Mouse (Mus musculus) kidney, postnatal 4 days (tissue): Measurements from ENCODE around the gene Trpt1.

Source experiments
- DNase-seq, 2 experiments: peaks; one replicate each; pipeline ENCODE4 v3.0.0; 2021; ENCODE audit warnings: mixed read lengths in 2 of 2

Gene Trpt1

GRCm38 (mm10) chr19:6996006-6996405, at the start of gene Trpt1, which contains the start of gene Nudt22:
TSS of gene Trpt1 (plus strand) at chr19:6996131.
TSS of gene Nudt22 (minus strand) at chr19:6996117.
- peak; percentile 89 to 94 for DNase-seq

GRCm38 (mm10) chr19:6947742-6948141, 48.2 kb upstream of the Trpt1 start:
- no peak for DNase-seq

GRCm38 (mm10) chr19:6948186-6948585, 47.7 kb upstream of the Trpt1 start:
- DNase-seq: no peak

- no peak for DNase-seq
These were observed 46.4 kb upstream of the Trpt1 start for GRCm38 (mm10) chr19:6949532-6949931.

- DNase-seq: no peak
These were observed 46.0 kb upstream of the Trpt1 start for GRCm38 (mm10) chr19:6949951-6950350.

- DNase-seq: peak; percentile 62 to 69
These were observed 45.2 kb upstream of the Trpt1 start for GRCm38 (mm10) chr19:6950613-6951153.

GRCm38 (mm10) chr19:6951381-6951968, 44.5 kb upstream of the Trpt1 start:
- DNase-seq: peak; percentile 95 to 96

GRCm38 (mm10) chr19:6951994-6952711, 43.8 kb upstream of the Trpt1 start:
- DNase-seq: peak; percentile 85 to 91

GRCm38 (mm10) chr19:6952712-6953037, 43.3 kb upstream of the Trpt1 start:
- peak; percentile 52 to 63 for DNase-seq

GRCm38 (mm10) chr19:6954046-6954445, 41.9 kb upstream of the Trpt1 start:
- peak; percentile 73 to 80 for DNase-seq

- DNase-seq: no peak
These were observed 40.5 kb upstream of the Trpt1 start for GRCm38 (mm10) chr19:6955424-6955823.

GRCm38 (mm10) chr19:6956461-6956860, 39.5 kb upstream of the Trpt1 start:
- DNase-seq: no peak

- DNase-seq: peak; percentile 66 to 77
These were observed 27.2 kb upstream of the Trpt1 start for GRCm38 (mm10) chr19:6968491-6969271.

- no peak for DNase-seq
These were observed 26.7 kb upstream of the Trpt1 start for GRCm38 (mm10) chr19:6969291-6969664.

GRCm38 (mm10) chr19:6969665-6970381, 26.1 kb upstream of the Trpt1 start:
- DNase-seq: peak; percentile 86 to 91

- DNase-seq: peak in 1 of 2 experiments; percentile 37
These were observed 25.4 kb upstream of the Trpt1 start for GRCm38 (mm10) chr19:6970460-6971085.

GRCm38 (mm10) chr19:6971644-6972043, 24.3 kb upstream of the Trpt1 start:
- DNase-seq: no peak

- DNase-seq: no peak
These were observed 23.5 kb upstream of the Trpt1 start for GRCm38 (mm10) chr19:6972247-6972917.

- no peak for DNase-seq
These were observed 22.2 kb upstream of the Trpt1 start for GRCm38 (mm10) chr19:6973581-6974190.

- peak; percentile 92 to 95 for DNase-seq
These were observed 21.4 kb upstream of the Trpt1 start, which contains the start of gene Ppp1r14b for GRCm38 (mm10) chr19:6974211-6975205. TSS of gene Ppp1r14b (plus strand) at chr19:6974968.
